Mouse (Mus musculus) kidney, adult 2 months (tissue): ENCODE measurements at regions not wholly inside any gene's neighbourhood (a gene's known extent, or its start where the extent isn't known, plus 50 kb on each side); places are given as distances from the start of the nearest gene placed in this dataset.

Experiments used
- DNase-seq: peaks from one replicate; pipeline ENCODE4 v3.0.0; 2021
- H3K27ac ChIP-seq: fragments of 200-500 bp; 2 replicates; pipeline ENCODE4 v1.5.1; 2012; ENCODE audit warnings: low read depth, low read length, control low read depth, inconsistent platforms; ENCODE audit not compliant: insufficient read depth
- H3K27me3 ChIP-seq: fragments of 200-500 bp; replicated peaks from 2 replicates; pipeline ENCODE4 v1.6.1; 2012; ENCODE audit warnings: mild to moderate bottlenecking, moderate library complexity, low read length, inconsistent platforms; ENCODE audit not compliant: control insufficient read depth, insufficient read depth
- H3K36me3 ChIP-seq: fragments of 200-500 bp; 2 replicates; pipeline ENCODE4 v1.6.1; 2012; ENCODE audit warnings: mild to moderate bottlenecking, moderate library complexity, low read length, inconsistent platforms; ENCODE audit not compliant: control insufficient read depth, insufficient read depth
- H3K4me1 ChIP-seq: fragments of 200-500 bp; 2 replicates; pipeline ENCODE4 v1.6.1; 2011; ENCODE audit warnings: low read length; ENCODE audit not compliant: control insufficient read depth, insufficient read depth
- H3K4me3 ChIP-seq: fragments of 200-500 bp; 2 replicates; pipeline ENCODE4 v1.5.1; 2011; ENCODE audit warnings: mild to moderate bottlenecking, low read depth, low read length, control low read depth; ENCODE audit not compliant: insufficient read depth
- CTCF ChIP-seq: fragments of 200-500 bp; conservative IDR thresholded peaks from 2 replicates; pipeline ENCODE4 v1.5.1; 2011; ENCODE audit warnings: low read depth, mild to moderate bottlenecking, control low read depth, low read length, moderate library complexity, mixed read lengths; ENCODE audit not compliant: insufficient read depth, insufficient read length
- POLR2A ChIP-seq: fragments of 200-500 bp; IDR thresholded peaks from one replicate; pipeline ENCODE4 v1.6.1; 2011; ENCODE audit warnings: low read depth, low read length, control low read depth
- WGBS: fragments of 180-500 bp; shearing (Covaris S2); methylation state at CpG from one replicate; pipeline ENCODE4 v1.1.7; 2018; 5-methylcytosine and 5-hydroxymethylcytosine counted together

DNA sequence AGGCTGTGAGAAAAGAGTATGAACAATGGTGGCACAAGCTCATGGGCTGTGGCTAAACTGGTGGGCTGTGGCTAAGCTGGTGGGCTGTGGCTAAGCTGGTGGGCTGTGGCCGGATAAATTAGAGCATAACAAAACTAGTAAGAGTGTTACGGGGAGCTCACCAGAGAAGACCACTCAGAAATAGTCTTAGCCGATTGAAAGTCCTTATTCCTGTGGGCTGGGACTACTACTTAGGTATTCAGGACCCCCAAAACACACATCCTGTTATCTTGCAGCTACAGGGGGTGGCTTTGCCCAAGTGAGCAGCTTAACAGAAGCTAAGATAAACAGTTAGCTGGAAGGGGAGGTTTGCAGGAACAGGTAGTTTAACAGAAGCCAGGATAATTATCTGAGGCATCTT is 65.4 kb upstream of the Rapgef5 start:
- H3K36me3 ChIP-seq, result no peaks in the 10 kb centered on the region
- H3K4me1 ChIP-seq, result no peaks in the 10 kb centered on the region
- TF ChIP-seq CTCF (no peak), POLR2A (no peak)
- no peaks in the 10 kb centered on the region for H3K27me3 ChIP-seq
- H3K27ac ChIP-seq, result no peak overlapping the region
- H3K4me3 ChIP-seq, result no peak overlapping the region
- WGBS, result 88% methylated on average over 3 of the region's 3 CpGs
- DNase-seq, result no peak

DNA sequence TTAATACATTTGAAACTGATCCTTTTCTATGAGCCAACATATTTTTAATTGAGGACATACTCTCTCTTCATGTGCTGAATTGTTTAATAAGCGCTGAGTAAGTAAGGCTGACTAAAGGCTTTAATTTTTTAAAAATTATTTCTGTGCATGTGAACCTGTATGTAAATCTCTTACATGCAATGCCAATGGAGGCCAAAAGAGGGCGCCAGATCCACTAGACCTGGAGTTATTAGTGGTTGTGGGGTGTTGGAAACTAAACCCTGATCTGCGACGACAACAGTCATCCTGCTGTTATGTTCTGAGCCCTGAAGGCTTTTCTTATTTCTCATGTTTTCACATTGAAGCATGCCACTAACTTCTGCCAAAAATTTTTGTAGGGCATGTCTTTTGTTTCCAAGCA is 64.8 kb upstream of the Rapgef5 start:
- Histone ChIP-seq H3K4me3 (no peak overlapping the region), H3K36me3 (no peaks in the 10 kb centered on the region), H3K27ac (no peak overlapping the region), H3K4me1 (no peaks in the 10 kb centered on the region), H3K27me3 (no peaks in the 10 kb centered on the region)
- DNase-seq, result peak; percentile 16
- 75% methylated on average over 4 of the region's 4 CpGs for WGBS
- TF ChIP-seq POLR2A, result no peak
- TF ChIP-seq CTCF, result 0 out of 2 replicates have a peak, but pooled peaks have one; percentile 19

- Histone ChIP-seq H3K27me3 (no peaks in the 10 kb centered on the region), H3K36me3 (no peaks in the 10 kb centered on the region), H3K4me1 (0 out of 2 replicates have a peak, but pooled peaks cover 2% of the 10 kb centered on the region), H3K4me3 (no peak overlapping the region), H3K27ac (no peak overlapping the region)
- 88% methylated on average over 7 of the region's 7 CpGs for WGBS
- no peak for DNase-seq
- TF ChIP-seq CTCF (no peak), POLR2A (no peak)
These were observed 60.5 kb upstream of the Rapgef5 start for GRCm38 (mm10) chr12:117455800-117456199.

GRCm38 (mm10) chr12:117458132-117459070 is 57.9 kb upstream of the Rapgef5 start:
- no peak overlapping the region for H3K4me3 ChIP-seq
- H3K4me1 ChIP-seq, result 0 out of 2 replicates have a peak, but pooled peaks cover 2% of the 10 kb centered on the region
- DNase-seq, result peak; percentile 80
- H3K36me3 ChIP-seq, result no peaks in the 10 kb centered on the region
- peak overlapping the region; percentile 22; the same call in 1 of the 2 replicates for H3K27ac ChIP-seq
- 35% methylated on average over 9 of the region's 9 CpGs for WGBS
- H3K27me3 ChIP-seq, result no peaks in the 10 kb centered on the region
- TF ChIP-seq CTCF (no peak), POLR2A (no peak)

DNA sequence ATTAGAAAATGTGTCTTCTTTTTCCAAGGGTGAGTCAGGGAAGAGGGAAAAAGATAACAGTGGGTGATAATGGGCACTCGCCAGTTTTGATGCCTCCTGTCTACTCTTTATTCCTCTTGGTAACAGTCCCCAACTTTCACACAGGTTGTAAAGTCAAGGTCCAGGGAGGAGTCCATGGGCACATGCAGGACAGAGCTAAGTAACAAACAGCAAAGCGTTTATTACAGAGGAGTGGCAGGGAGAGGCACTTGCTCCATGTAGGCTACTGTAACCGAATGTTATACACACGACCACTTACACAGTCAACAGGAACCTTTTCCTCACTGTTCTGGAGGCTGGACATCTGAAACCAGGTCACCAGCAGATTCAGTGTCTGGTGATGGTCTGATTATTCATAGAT is 56.7 kb upstream of the Rapgef5 start:
- Histone ChIP-seq H3K27me3 (no peaks in the 10 kb centered on the region), H3K36me3 (no peaks in the 10 kb centered on the region), H3K4me1 (0 out of 2 replicates have a peak, but pooled peaks cover 2% of the 10 kb centered on the region), H3K27ac (no peak overlapping the region), H3K4me3 (no peak overlapping the region)
- WGBS, result 83% methylated on average over 4 of the region's 4 CpGs
- TF ChIP-seq CTCF (no peak), POLR2A (no peak)
- DNase-seq, result no peak

DNA sequence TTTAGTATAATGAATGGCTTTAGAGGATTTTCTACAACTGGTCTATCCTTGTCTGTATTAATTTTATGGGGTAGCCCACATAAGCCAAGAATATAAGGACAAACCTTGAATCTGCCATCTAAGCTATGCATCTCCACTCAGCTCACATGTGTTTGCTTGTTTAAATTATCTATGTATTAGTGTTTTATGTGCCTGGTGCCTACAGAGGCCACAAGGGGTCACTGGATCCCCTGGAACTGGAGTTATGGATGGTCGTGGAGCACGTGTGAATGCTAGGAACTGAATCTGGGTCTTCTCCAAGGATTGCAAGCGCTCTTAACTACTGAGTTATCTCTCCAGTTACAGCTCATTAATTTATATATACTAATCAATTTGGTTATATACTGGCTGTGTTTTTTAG is 51.1 kb upstream of the Rapgef5 start:
- Histone ChIP-seq H3K36me3 (no peaks in the 10 kb centered on the region), H3K27ac (no peak overlapping the region), H3K27me3 (no peaks in the 10 kb centered on the region), H3K4me3 (no peak overlapping the region), H3K4me1 (no peaks in the 10 kb centered on the region)
- TF ChIP-seq CTCF, result no peak
- TF ChIP-seq POLR2A, result no peak
- WGBS, result 70% methylated on average over 3 of the region's 3 CpGs
- no peak for DNase-seq

- no peak for DNase-seq
- H3K27ac ChIP-seq, result no peak overlapping the region
- no peak overlapping the region for H3K4me3 ChIP-seq
- WGBS, result 51% methylated on average over 7 of the region's 7 CpGs
- H3K4me1 ChIP-seq, result no peaks in the 10 kb centered on the region
- TF ChIP-seq POLR2A, result no peak
- no peak for TF ChIP-seq CTCF
- no peaks in the 10 kb centered on the region for H3K27me3 ChIP-seq
- no peaks in the 10 kb centered on the region for H3K36me3 ChIP-seq
These were observed 50.3 kb upstream of the Rapgef5 start for GRCm38 (mm10) chr12:117465998-117466397.
